10 mouse cellular contexts compared by ENCODE assay signal in the genomic region with DNA sequence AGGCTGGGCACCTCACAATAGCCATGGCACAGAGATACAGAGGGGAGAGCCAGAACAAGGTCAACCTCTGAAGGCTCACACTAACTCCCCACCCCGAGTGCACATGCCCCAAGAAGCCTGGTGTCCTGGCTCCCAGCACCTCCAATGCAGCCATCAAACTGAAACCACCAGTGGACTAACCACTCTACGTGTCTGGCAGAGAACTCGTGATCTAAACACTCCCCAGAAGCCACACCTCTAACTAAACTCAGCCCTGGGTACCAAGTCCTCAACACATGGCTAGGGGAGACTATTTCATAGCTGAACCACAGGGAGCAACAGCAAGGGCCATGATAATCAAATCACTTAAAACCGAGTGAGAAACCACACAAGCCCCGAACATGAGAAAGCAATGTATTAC. TPM values are rescaled to one million over a fixed set of nuclear protein-coding genes. Genes with fewer than 3 reads are reported as not detected.
DNase-seq lines count a peak whose midpoint lies in the region; ATAC-seq and TF ChIP-seq lines count a peak whose summit lies in the region.
"Had no signal": no experiment of that assay in that cellular context is flagged by ENCODE, and none has a peak within 500 bp of the region (broad histone marks: within the 10 kb centered on the region; RNA-seq: fewer than 3 reads in every experiment).

No protein-coding gene starts in this region.

- no peak overlapping the region for H3K9ac ChIP-seq in hindbrain, embryonic 12.5 days
- no peak overlapping the region for H3K9ac ChIP-seq in hindbrain, postnatal 0 days (replicated peaks; ENCODE audit: low read length)
- no peak overlapping the region for H3K9ac ChIP-seq in forebrain, postnatal 0 days

- H3K9me3 ChIP-seq in hindbrain, embryonic 12.5 days (replicated peaks) = no peaks in the 10 kb centered on the region
- H3K9me3 ChIP-seq in hindbrain, postnatal 0 days (ENCODE audit: low read length) = no peaks in the 10 kb centered on the region
- H3K9me3 ChIP-seq in forebrain, postnatal 0 days (ENCODE audit: low read length) = no peaks in the 10 kb centered on the region

- TF ChIP-seq CTCF in hindbrain, postnatal 0 days (IDR thresholded peaks at IDR 0.05; ENCODE audit: low read depth) = no peak
- no peak for TF ChIP-seq CTCF in forebrain, postnatal 0 days (IDR thresholded peaks at IDR 0.05; ENCODE audit: low read depth)

- H3K36me3 ChIP-seq in hindbrain, embryonic 12.5 days = no peaks in the 10 kb centered on the region
- no peaks in the 10 kb centered on the region for H3K36me3 ChIP-seq in hindbrain, postnatal 0 days (ENCODE audit: insufficient read depth, low read length)
- H3K36me3 ChIP-seq in forebrain, postnatal 0 days (ENCODE audit: insufficient read depth) = no peaks in the 10 kb centered on the region

- no peak for DNase-seq in hindbrain, postnatal 0 days (ENCODE audit: low spot score)
- DNase-seq in ovary, postnatal 36 days (ENCODE audit: low spot score) = peak; percentile 19
- DNase-seq in ovary, postnatal 10 days (ENCODE audit: low spot score) = no peak
- no peak for DNase-seq in forebrain, postnatal 0 days
- no peak for DNase-seq in frontal cortex, postnatal 36 days (ENCODE audit: low spot score in 2 of 2)
- no peak for DNase-seq in left cerebral cortex, adult 18-20 months (ENCODE audit: low spot score in 2 of 2)
- DNase-seq: cerebellum, adult 11 months; lung, postnatal 10 days; right cerebral cortex, postnatal 25 days had no signal

- no peaks in the 10 kb centered on the region for H3K27me3 ChIP-seq in hindbrain, embryonic 12.5 days
- H3K27me3 ChIP-seq in hindbrain, postnatal 0 days (ENCODE audit: insufficient read depth, low read length) = no peaks in the 10 kb centered on the region
- H3K27me3 ChIP-seq in forebrain, postnatal 0 days (ENCODE audit: insufficient read depth, low read length) = no peaks in the 10 kb centered on the region

- no peak overlapping the region for H3K4me3 ChIP-seq in hindbrain, embryonic 12.5 days
- H3K4me3 ChIP-seq in hindbrain, postnatal 0 days (ENCODE audit: low read length) = no peak overlapping the region
- H3K4me3 ChIP-seq in forebrain, postnatal 0 days (ENCODE audit: low read depth, low read length) = no peak overlapping the region

- H3K4me1 ChIP-seq in hindbrain, embryonic 12.5 days = peaks cover 25% of the 10 kb centered on the region
- peaks cover 8% of the 10 kb centered on the region; the same call in 1 of the 2 replicates for H3K4me1 ChIP-seq in hindbrain, postnatal 0 days (ENCODE audit: insufficient read depth, low read length)
- peaks cover 15% of the 10 kb centered on the region for H3K4me1 ChIP-seq in forebrain, postnatal 0 days (ENCODE audit: insufficient read depth)

- WGBS in hindbrain, embryonic 12.5 days = 55% methylated on average over 5 of the region's 5 CpGs
- 34% methylated on average over 5 of the region's 5 CpGs for WGBS in hindbrain, postnatal 0 days
- 39% methylated on average over 5 of the region's 5 CpGs for WGBS in forebrain, postnatal 0 days

- 0 out of 2 replicates have a peak, but pooled peaks have one; percentile 27 for ATAC-seq in hindbrain, embryonic 12.5 days (ENCODE audit: low FRiP score)
- no peak for ATAC-seq in hindbrain, postnatal 0 days
- no peak for ATAC-seq in forebrain, postnatal 0 days

- no peak overlapping the region for H3K4me2 ChIP-seq in hindbrain, embryonic 12.5 days (replicated peaks)
- H3K4me2 ChIP-seq in hindbrain, postnatal 0 days (ENCODE audit: low read depth, low read length) = no peak overlapping the region
- H3K4me2 ChIP-seq in forebrain, postnatal 0 days (ENCODE audit: low read depth) = peak overlapping the region; percentile 13; the same call in 1 of the 2 replicates

- H3K27ac ChIP-seq in hindbrain, embryonic 12.5 days = no peak overlapping the region
- no peak overlapping the region for H3K27ac ChIP-seq in hindbrain, postnatal 0 days
- H3K27ac ChIP-seq in forebrain, postnatal 0 days (ENCODE audit: low read depth, low read length) = no peak overlapping the region

RNA-seq across cellular contexts. Expression of a gene that starts 11.7 kb away (rescaled TPM):
- 24.1 and 25.1 TPM in 2 replicates for polyA plus RNA-seq in hindbrain, embryonic 12.5 days (2016; fragmentation: Nextera tagmentation; extraction: Ambion mirVana)
- 38.8 and 39.2 TPM in 2 replicates for total RNA-seq in hindbrain, postnatal 0 days (2014; rRNA removed)
- polyA plus RNA-seq in hindbrain, postnatal 0 days (2015; fragmentation: Nextera tagmentation; extraction: Ambion mirVana) = 11.0 and 11.1 TPM in 2 replicates
- total RNA-seq in forebrain, postnatal 0 days (2014; rRNA removed) = 47.1 and 57.7 TPM in 2 replicates
- polyA plus RNA-seq in forebrain, postnatal 0 days (2015; fragmentation: Nextera tagmentation; extraction: Ambion mirVana) = 9.9 and 14.1 TPM in 2 replicates
- total RNA-seq in left cerebral cortex, adult 18-20 months (2021) = 10 to 100 TPM; 50.8 to 51.1 TPM

RNA-seq across cellular contexts. Expression of a gene that starts 11.8 kb away (rescaled TPM):
- 452 and 477 TPM in 2 replicates for polyA plus RNA-seq in hindbrain, embryonic 12.5 days (2016; fragmentation: Nextera tagmentation; extraction: Ambion mirVana)
- total RNA-seq in hindbrain, postnatal 0 days (2014; rRNA removed) = 210 and 211 TPM in 2 replicates
- 686 and 693 TPM in 2 replicates for polyA plus RNA-seq in hindbrain, postnatal 0 days (2015; fragmentation: Nextera tagmentation; extraction: Ambion mirVana)
- 347 and 486 TPM in 2 replicates for total RNA-seq in forebrain, postnatal 0 days (2014; rRNA removed)
- polyA plus RNA-seq in forebrain, postnatal 0 days (2015; fragmentation: Nextera tagmentation; extraction: Ambion mirVana) = 660 and 719 TPM in 2 replicates
- 100 to 1,000 TPM; 212 TPM for total RNA-seq in left cerebral cortex, adult 18-20 months (2021)
